Mouse (Mus musculus): ENCODE results near the gene Epn1.

Gene Epn1

GRCm38 (mm10) chr7:5080010-5080751 lies at the start of gene Epn1:
Epn1 (plus strand) TSS chr7:5080235.
- DNase-seq (ENCODE audit: low spot score in 2 of 2): peak; percentile 97

- DNase-seq (ENCODE audit: low spot score in 2 of 2): no peak
Measured at GRCm38 (mm10) chr7:5030554-5031275, 49.3 kb upstream of the Epn1 start.

GRCm38 (mm10) chr7:5031496-5031895 lies 48.5 kb upstream of the Epn1 start:
- no peak for DNase-seq (ENCODE audit: low spot score in 2 of 2)

DNA sequence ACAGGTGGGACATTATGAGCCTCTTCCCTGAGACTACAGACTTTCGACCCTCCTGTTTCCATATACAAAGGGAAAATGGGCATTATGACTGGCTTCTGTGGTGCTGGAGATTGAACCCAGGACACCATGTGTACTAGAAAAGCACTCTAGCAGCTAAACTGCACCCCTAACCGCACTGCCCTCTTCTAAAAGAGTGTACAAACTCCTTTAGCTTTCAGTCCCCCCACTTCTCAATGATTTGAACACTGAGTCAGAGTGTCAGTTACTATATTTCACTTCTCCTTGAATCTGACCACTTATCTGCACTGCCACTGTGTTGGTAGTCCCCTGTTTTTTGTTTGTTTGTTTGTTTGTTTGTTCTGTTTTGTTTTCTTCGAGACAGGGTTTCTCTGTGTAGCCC lies 46.2 kb upstream of the Epn1 start, which contains the start of gene 4632433K11Rik:
4632433K11Rik (plus strand) TSS at position 301 of the 400 bp plus-strand sequence.
- DNase-seq (ENCODE audit: low spot score in 2 of 2): no peak

GRCm38 (mm10) chr7:5035628-5036027 lies 44.4 kb upstream of the Epn1 start:
- no peak for DNase-seq (ENCODE audit: low spot score in 2 of 2)

- DNase-seq (ENCODE audit: low spot score in 2 of 2): no peak
Measured at GRCm38 (mm10) chr7:5036136-5036535, 43.9 kb upstream of the Epn1 start.

GRCm38 (mm10) chr7:5037026-5037425 lies 43.0 kb upstream of the Epn1 start:
- no peak for DNase-seq (ENCODE audit: low spot score in 2 of 2)

DNA sequence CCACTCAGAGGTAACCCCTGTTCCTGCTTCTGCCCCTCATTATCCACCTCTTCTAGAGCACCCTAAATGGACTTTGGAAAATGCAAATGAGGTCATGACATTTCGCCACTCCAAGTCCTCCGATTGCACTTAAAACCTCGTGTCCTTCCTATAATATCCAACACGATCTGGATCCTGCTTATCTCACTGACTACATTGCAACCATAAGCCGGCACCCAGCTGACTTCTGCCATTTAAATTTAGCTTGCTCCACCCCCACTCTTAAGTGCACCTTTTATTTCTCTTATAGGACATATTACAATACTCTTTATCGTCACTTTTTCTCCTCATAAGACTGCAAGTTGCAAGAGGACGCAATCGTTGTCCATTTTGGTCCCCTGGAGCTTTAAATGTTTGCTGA lies 42.6 kb upstream of the Epn1 start:
- no peak for DNase-seq (ENCODE audit: low spot score in 2 of 2)

DNA sequence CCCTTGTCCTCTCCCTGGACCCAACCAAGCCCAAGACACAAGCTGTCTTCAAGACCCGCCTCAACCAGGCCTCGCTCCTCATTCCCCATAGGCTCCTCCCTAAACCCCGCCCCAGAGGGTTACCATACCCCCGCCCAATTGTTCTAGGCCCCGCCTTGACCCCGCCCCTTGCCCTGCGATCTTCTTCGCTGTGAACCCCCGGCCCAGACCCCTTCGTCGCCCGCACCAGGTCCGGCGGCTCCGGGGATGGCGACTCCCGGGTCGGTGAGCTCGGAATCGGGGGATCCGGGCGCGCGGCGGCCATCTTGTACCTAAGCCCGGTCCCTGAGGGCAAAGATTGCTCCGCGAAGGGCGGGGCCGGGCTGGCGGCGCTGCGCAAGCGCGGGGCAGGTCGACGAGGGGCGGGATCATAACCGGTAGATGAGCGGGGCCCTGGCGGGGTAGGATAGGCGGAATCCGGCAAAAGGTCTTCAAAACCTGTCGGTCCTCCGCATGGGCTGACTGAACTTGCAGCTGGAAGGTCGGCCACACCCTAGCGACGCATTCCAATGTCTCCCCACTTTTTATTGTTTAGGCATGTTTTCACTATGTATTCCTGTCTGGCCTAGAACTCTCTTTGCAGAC lies 41.8 kb upstream of the Epn1 start, which contains the start of gene Zfp784:
Zfp784 (minus strand) TSS at position 338 of the 624 bp plus-strand sequence.
- DNase-seq (ENCODE audit: low spot score in 2 of 2): peak; percentile 91 to 95

DNA sequence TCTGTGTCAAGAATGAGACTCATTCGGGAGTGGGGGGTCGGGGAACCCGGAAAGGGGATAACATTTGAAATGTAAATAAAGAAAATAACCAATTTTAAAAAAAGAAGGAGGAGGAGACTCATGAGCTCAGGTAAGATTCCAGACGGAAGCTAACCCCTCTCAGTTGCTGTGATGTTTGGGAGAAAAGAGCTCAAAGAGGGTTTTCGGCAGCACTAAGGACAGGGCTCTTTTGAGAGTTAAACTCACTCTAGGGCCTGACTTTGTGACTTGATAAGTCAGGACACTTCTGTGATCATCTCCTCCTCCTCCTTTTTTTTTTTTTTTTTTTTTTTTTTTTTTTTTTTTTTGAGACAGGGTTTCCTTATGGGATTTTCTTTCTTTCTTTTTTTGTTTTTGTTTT lies 41.1 kb upstream of the Epn1 start:
- DNase-seq (ENCODE audit: low spot score in 2 of 2): no peak

DNA sequence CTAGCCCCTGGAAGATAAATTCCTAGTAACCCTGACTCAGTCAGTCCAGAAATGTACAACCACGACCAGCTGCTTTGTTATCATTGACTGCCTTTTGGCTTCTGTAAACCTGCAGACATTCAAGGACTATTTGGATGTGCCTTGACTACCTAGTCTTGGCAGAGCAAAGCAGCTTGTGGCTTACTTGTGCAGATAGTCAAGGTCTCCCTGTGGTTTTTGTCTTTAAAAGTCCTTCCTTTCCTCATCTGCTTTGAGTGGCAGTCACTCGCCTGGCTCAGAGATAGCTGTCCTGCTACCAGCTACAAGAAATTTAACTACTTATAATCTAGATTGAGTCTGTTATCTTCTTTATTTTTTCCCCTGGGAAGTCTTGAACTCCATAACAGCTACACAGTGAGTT lies 35.1 kb upstream of the Epn1 start:
- no peak for DNase-seq (ENCODE audit: low spot score in 2 of 2)

GRCm38 (mm10) chr7:5046112-5046511 lies 33.9 kb upstream of the Epn1 start:
- no peak for DNase-seq (ENCODE audit: low spot score in 2 of 2)

- DNase-seq (ENCODE audit: low spot score in 2 of 2): no peak
Measured at GRCm38 (mm10) chr7:5047313-5047712, 32.7 kb upstream of the Epn1 start.

GRCm38 (mm10) chr7:5051193-5052192 lies 28.5 kb upstream of the Epn1 start, which contains the start of gene Zfp580:
Zfp580 (plus strand) TSS chr7:5051538.
- peak; percentile 74 to 82 for DNase-seq (ENCODE audit: low spot score in 2 of 2)

GRCm38 (mm10) chr7:5052438-5052837 lies 27.6 kb upstream of the Epn1 start:
- DNase-seq (ENCODE audit: low spot score in 2 of 2): no peak

DNA sequence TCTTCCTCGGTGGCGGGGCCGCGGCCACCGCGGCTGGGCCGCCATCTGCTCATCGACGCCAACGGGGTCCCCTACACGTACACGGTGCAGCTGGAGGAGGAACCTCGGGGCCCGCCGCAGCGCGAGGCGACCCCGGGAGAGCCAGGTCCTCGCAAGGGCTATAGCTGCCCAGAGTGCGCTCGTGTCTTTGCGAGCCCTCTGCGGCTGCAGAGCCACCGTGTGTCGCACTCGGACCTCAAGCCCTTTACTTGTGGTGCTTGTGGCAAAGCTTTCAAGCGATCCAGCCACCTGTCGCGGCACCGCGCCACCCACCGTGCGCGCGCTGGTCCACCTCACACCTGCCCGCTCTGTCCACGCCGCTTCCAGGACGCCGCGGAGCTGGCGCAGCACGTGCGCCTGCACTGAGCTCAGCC lies 27.1 kb upstream of the Epn1 start:
- DNase-seq (ENCODE audit: low spot score in 2 of 2): peak in 1 of 2 experiments; percentile 28

GRCm38 (mm10) chr7:5053456-5054179 lies 26.4 kb upstream of the Epn1 start:
- peak; percentile 51 to 56 for DNase-seq (ENCODE audit: low spot score in 2 of 2)

DNA sequence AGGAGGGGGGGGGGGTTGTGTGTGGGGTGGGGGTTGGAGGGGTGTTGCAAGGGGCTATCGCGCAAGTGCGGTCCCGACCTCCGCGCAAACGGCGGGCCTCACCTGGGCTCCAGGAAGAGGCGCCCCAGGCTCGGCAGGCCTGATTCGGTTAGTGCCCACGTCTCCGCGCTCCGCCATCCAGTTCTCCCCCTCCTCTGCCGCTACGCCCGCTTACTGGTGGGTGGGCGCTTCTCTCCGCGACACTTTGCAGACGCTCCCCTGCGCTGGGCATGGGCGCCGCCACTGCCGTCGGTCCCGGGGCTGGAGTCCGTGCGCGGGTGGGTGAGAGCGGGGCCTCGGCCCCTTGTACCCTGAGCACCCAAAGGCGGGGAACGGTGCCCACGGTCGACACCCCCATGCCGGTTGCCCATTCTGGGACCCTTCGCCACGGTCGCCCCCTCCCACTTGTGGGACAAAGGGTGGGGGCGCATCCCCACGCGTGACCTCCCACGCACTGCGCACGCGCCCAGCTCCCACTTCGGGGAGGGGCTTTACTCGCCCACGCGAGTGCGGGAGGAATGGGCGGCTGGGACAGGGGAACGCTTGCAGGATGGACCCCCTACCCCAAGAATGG lies 23.3 kb upstream of the Epn1 start:
- DNase-seq (ENCODE audit: low spot score in 2 of 2): peak; percentile 52 to 68

- no peak for DNase-seq (ENCODE audit: low spot score in 2 of 2)
Measured at GRCm38 (mm10) chr7:5057381-5057780, 22.7 kb upstream of the Epn1 start.

GRCm38 (mm10) chr7:5057804-5058203 lies 22.2 kb upstream of the Epn1 start:
- no peak for DNase-seq (ENCODE audit: low spot score in 2 of 2)
